Mouse (Mus musculus) spleen, embryonic (tissue): ENCODE data around the gene Sdhb.

Experiments used
- CTCF ChIA-PET: fragments of 350-600 bp; sonication (Branson Sonifier 250); formaldehyde crosslinking; loops from one replicate; lab custom pipeline; 2022; lab: Charles Lee

Sdhb gene

DNA sequence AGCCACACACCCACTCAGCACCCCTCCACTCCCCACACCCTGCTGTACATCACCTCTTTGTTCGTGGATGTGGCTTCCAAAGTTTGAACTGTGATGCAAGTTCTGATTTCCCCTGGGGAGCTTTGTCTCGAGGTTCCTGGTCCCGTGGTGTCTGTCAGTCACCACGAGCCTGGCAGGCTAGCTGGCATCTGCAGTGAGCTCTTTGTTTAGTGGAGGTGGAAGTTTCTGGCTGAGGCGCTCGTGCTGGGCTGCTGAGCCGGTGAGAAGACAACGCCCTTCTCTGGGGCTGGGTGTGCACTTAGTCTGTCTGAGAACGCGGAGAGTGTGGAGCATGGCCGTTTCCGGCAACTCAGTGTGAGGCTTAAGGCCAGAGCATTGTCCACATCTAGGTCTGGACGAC lies 10.7 kb downstream of the Sdhb start:
- CTCF ChIA-PET: no interaction called here

DNA sequence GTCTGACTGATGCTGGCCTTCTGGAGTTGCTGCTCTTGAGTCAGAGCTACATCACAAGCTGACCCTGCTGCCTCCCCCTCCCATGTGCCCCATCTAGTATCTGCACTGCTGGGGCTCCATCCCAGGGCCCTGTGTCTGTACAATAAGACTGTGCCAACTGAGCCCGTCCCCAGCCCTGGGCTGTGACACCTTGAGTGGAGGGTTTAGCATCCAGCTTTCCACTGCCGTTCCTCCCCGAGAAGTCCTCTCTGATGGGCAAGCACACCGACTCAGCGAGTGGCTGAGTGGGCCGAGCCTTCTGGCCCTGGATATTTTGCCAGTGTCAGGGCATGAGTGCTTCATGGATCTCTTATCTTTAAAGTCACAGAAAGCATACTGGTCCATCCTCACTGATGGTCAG lies 13.4 kb downstream of the Sdhb start:
- CTCF ChIA-PET: interaction anchor here (0.8 kb wide), 1 partner anchor 47 kb away, joined by 3 read pairs; no protein-coding TSS in a partner anchor

DNA sequence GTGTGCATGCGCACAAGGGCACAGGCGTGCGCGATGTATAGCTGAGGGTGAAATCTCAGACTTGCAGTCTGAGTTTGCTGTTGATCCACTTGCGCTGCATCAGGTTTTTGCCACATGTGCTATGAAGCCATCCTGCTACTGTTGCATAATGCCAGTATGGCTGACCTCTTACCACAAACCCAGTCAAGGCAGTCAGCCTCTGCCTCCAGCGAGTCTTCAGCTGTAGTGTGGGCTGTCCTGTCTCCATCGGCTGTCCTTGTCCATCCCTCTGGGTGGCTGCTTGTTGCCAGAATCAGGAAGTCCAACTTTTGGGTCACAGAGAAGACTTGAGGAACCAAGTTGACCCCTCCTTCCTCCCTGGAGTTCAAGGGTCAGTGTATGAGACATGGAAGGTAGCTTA lies 14.4 kb downstream of the Sdhb start:
- CTCF ChIA-PET: no interaction called here

DNA sequence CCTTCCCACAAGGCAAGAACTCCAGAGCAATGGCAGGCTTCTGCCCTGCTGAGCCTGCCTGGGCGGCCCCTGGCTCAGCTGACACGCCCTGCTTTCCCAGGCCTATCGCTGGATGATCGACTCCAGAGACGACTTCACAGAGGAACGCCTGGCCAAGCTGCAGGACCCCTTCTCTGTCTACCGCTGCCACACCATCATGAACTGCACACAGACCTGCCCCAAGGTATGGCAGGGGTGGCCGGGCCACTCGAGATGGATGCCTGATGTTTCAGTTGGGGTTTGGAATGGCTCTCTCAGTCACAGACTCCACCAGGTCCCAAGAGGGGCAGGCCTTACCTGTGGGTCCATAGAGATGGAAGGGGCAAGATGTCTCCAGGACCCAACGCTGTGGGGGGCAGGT lies 16.3 kb downstream of the Sdhb start:
- CTCF ChIA-PET: no interaction called here

DNA sequence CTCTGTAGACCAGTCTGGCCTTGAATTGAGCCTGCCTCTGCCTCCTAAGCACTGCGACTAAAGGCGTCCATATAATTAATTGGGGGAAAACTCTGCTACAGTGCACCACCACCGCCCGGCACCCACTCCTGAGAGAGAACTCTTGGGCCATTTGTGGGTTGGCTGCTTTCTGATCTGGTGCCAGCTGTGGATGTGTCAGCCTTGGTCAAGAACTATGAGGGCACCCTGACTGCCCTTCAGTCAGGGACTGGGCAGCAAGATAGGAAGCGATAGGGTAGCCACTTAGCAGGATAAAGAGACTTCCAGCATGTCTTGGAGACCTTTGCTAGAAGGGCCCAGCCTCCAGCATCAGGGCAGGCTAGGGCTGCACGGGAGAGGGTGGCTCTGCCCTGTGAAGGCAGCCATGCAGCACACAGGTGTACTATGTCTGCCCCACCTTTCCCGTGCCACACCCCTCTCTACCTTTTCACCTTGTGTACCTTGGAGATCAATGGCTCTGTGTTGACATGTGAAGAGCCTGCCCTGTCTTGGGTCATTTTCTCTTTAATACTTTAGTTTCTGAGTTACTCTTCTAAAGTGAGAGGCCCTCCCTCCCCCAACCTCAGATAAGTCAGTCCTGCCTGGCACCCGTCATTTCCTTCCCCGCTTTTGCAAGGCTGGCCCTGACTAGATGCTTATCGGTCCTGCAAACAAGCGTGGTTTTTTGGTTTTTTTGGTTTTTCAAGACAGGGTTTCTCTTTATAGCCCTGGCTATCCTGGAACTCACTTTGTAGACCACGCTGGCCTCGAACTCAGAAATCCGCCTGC lies 17.1 kb downstream of the Sdhb start:
- CTCF ChIA-PET: no interaction called here

DNA sequence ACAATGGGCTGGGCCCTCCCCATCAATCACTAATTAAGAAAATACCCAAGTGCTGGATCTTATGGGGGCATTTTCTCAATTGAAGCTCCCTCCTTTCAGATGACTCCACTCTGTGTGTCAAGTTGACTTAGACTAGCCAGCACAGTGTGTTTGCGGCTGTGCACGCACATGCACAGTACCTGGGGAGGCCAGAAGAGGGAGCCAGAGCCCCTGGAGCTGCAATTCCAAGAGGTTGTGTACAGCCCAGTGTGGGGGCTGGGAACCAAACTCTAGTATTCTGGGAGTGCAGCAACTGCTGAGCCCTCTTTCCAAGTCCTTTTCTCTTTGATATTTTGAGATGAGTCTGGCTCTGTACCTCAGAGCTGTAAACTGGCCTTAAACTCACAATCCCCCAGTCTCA lies 20.6 kb downstream of the Sdhb start:
- CTCF ChIA-PET: interaction anchor here (0.8 kb wide), 1 partner anchor 12 kb away, joined by 3 read pairs; no protein-coding TSS in a partner anchor

GRCm38 (mm10) chr4:140982808-140983207 lies 21.8 kb downstream of the Sdhb start:
- CTCF ChIA-PET: interaction anchor here (0.6 kb wide), 1 partner anchor 220 kb away, joined by 5 read pairs; no protein-coding TSS in a partner anchor

GRCm38 (mm10) chr4:140983442-140983841 lies 22.4 kb downstream of the Sdhb start:
- CTCF ChIA-PET: interaction anchor here (1.6 kb wide), 1 partner anchor 17 kb away, joined by 3 read pairs; no protein-coding TSS in a partner anchor

GRCm38 (mm10) chr4:140984544-140984943 lies 23.5 kb downstream of the Sdhb start:
- CTCF ChIA-PET: interaction anchor here (1.6 kb wide), 1 partner anchor 18 kb away, joined by 3 read pairs; no protein-coding TSS in a partner anchor

- CTCF ChIA-PET: interaction anchor here (0.6 kb wide), 1 partner anchor 267 kb away, joined by 3 read pairs; no protein-coding TSS in a partner anchor
Measured at GRCm38 (mm10) chr4:140986024-140986710, 25.2 kb downstream of the Sdhb start.

- CTCF ChIA-PET: no interaction called here
Measured at GRCm38 (mm10) chr4:140986711-140987395, 25.9 kb downstream of the Sdhb start, which contains the start of gene Atp13a2. Gene Atp13a2, plus strand, starts transcription at chr4:140986873.

- CTCF ChIA-PET: no interaction called here
Measured at GRCm38 (mm10) chr4:140987476-140987875, 26.5 kb downstream of the Sdhb start.

- CTCF ChIA-PET: interaction anchor here (0.6 kb wide), 1 partner anchor 28 kb away, joined by 3 read pairs; no protein-coding TSS in a partner anchor
Measured at GRCm38 (mm10) chr4:140988706-140989290, 27.8 kb downstream of the Sdhb start.

DNA sequence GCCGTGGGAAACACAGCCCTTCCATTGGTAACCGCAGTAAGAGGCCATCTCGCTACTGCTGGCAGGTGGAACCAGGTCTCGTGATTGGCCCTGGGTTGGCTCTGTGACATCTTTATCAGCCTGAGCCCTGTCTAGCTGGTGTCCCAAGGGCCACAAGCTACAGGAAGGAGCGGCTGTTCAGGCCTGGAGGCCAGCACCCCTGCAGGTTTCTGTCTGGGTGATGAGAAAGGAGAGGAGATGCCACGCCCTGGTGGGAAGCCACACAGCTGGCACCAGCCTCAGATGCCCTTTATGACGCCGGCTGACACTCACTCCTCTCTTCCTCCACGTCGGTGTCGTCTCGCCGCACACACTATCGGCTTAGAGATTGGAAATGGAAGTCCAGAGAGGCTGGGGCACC lies 28.4 kb downstream of the Sdhb start:
- CTCF ChIA-PET: no interaction called here

DNA sequence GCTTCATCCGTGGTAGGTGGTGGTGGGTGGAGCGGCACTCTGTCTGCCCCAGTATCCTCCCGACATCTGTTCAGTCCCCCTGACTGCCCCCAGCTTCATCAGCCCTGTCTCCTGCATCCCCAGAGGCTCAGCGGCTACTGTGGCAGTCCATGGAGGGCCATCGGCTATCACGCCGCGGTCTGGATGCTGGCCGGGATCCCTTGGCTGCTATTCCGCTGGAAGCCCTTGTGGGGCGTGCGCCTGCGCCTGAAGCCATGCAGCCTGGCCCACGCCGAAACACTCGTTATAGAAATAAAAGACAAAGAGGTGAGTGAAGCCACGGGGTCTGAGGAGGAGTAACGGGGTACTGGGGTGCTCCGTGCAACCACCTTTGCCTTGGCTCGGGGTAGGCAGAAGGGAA lies 31.2 kb downstream of the Sdhb start:
- CTCF ChIA-PET: no interaction called here

DNA sequence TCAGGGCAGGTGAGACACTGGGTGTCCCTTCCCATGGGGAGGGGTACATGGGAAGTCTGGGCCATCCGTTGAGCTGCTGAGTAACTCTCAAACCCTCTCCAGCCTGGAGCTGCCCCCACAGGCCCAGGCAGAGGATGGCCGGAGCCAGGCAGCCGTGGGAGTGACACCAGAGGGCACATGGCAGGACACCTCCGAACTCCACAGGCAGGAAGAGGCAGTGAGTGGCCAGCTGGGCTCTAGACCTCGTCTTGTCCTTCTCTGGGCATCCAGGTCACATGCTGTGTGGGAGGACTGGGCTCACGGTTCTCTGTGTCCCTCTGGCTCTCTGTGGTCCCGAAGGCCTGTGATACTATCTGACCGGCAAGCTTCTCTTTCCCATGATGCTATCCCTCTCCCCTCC lies 32.8 kb downstream of the Sdhb start:
- CTCF ChIA-PET: no interaction called here

DNA sequence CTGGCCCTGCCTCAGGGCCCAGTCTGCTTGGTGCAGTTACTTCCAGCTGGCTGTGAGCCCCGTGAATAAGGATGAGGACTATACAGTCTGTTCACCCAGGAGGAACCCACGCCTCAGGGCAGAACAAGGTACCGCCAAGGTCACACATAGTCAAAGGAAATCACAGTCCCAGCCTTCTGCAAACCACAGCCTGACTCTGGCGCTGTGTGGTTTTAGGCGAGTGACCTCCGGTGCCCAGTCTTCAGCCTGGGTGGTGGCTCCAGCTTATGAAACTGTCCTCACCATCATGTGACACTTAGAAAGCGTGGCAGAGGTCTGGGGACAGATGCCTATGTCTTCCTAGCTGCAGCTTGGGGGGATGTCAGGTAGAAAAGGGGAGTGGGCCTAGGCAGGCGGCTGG lies 34.8 kb downstream of the Sdhb start:
- CTCF ChIA-PET: no interaction called here

DNA sequence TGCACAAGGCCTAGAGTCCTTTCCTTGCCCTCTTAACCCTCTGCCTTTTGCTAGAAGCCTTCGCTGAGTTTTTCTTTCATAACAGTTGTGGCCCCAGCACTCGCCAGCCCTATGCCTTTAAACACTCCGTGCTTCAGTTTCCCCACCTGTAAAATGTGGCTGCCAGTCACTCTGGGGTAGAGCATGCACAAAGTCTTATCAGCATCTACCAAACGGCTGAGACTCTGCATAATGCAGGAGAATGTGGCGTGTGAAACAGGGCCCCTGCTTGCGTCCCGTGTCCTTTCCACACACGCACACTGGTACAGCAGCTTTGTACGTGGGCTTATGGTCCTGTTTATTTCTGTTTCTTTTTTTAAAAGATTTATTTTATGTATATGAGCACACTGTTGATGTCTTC lies 35.8 kb downstream of the Sdhb start:
- CTCF ChIA-PET: no interaction called here

- CTCF ChIA-PET: no interaction called here
Measured at GRCm38 (mm10) chr4:141005983-141006382, 45.0 kb downstream of the Sdhb start.

DNA sequence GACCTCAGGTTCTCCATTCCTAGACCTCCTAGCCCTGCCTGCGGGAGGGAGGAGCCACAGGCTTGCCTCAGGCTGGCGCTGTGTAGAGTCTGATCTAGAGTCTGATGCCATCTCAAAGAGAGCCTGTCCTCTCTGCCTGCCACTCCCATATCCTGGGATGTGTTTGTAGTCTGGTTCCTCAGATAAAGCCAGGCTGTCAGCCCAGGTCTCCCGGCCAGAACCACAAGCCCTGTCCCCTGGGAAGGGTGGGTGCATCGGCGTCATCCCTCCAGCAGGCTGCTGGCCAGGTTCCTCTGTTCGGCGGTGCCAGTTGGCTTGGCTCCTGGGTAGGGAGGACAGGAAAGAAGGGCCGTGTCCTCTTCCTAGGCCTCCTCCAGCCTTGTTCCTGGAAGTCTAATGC lies 47.0 kb downstream of the Sdhb start:
- CTCF ChIA-PET: no interaction called here

GRCm38 (mm10) chr4:141010118-141010517 lies 49.1 kb downstream of the Sdhb start, which contains the start of gene Mfap2:
Gene Mfap2, plus strand, starts transcription at chr4:141010418.
- CTCF ChIA-PET: no interaction called here
